Mouse (Mus musculus): Measurements from ENCODE around the gene Amh. TPM values are rescaled to one million over a fixed set of nuclear protein-coding genes. Genes with fewer than 3 reads are reported as not detected.

Amh gene
- polyA plus RNA-seq (2015; fragmentation: Nextera tagmentation; extraction: Ambion mirVana), result 0.08 TPM in 2 replicates

DNA sequence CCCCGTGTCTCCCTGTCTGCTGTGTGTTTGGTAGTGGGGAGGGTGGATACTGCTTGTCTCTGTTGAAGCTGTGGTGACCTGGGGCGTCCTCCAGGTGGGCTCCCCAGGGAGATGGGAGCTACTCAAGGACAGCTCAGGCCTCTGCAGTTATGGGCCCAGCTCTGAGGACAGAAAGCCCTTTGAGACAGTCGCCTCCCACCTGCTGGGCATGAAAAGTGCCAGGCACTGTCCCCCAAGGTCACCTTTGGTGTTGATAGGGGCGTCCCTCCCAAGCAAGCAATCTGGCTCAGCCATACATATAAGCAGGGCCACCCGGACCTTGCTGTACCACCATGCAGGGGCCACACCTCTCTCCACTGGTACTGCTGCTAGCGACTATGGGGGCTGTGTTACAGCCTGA lies at the start of gene Amh:
Gene Amh, plus strand, starts transcription at position 328 of the 400 bp plus-strand sequence.
- no peak for DNase-seq (ENCODE audit: low spot score)

DNA sequence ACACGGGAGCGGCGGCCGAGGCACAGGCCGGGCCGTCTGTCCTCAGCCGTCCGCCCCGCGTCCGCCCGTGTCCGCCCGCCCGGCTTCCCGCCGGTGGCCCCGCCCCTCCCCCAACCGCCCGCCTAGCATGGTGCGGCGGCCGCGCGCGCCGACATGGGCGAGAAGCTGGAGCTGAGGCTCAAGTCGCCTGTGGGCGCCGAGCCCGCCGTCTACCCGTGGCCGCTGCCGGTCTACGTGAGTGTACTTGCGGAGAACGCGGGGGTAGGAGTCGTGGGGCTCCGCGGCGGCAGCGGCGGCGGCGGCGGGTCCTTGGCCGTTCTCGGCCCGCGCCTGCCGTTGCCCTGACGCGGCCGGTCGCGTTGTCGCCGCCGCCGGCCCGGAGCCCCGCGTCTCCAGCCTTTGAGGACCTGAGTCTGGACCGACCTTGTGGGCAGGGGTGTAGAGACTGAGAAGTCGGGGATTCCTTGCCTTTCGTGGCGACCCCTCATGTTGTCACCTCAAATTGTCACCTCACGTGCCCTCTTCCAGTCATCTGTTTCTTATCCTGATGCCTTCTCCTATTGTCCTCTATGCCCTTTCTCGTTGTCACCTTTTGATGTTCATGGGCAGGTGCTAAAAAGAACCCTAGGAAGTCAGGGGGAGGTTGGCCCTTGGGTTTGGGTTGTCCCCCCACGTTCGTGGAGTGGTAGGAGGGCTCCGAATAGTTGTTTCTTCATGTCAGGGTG lies 49.6 kb upstream of the Amh start:
- no peak for DNase-seq (ENCODE audit: low spot score)

DNA sequence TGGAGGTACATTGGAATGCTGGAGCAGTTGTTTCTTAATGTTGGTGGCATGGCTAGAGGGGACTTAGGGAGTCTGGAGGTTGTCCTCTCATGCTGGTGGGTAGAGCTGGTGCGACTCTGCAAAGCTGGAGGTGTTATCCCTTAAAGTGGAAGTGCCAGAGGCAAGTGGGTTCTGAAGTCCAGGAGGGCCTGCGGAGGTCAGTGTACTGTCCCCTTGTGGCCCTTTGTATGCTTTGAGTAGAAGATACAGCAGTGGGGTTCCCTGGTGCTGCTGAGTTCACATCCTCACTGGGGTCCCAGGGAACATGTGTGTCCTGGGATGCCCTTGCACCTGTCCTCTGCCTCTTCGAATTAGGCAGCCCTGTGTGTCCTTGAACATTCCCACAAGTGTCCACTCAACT lies 48.9 kb upstream of the Amh start:
- no peak for DNase-seq (ENCODE audit: low spot score)

DNA sequence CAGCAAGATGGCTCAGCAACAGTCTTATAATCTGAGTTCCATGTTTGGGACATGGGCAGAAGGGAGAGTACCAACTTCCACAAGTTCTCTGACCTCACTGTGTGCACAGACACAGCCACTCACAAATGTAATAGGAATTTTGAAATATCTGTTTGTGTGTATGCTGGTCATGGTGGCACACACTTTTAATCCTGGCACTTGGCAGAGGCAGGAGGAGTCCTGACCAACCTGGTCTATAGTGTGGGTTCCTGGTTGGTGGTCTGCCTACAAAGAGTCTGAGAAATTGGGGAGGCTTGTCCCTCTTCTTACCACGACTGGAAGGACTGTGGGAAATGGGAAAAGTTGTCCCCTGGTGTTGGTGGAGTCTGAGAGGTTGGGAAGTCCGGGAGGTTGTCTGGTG lies 48.5 kb upstream of the Amh start:
- no peak for DNase-seq (ENCODE audit: low spot score)

DNA sequence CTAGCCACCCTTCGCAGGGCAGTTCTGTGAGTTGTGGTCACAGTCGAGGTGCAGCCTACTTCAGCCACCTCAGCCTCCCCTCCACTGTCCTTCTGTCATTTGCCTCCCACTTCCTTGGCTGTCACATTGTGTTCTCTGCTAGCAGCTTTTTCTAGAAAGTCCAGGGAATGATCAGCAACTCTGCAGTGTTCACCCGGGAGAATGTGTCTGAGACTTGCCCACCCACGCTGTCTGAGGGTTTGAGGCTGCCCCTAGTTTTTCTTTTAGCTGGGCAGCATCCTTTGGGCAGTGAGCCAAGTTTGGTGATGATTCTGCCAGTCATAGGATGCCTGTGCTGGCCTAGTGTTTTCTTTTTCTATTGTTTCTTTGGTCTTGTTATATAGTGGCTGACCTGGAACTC lies 48.1 kb upstream of the Amh start:
- DNase-seq (ENCODE audit: low spot score), result no peak

DNA sequence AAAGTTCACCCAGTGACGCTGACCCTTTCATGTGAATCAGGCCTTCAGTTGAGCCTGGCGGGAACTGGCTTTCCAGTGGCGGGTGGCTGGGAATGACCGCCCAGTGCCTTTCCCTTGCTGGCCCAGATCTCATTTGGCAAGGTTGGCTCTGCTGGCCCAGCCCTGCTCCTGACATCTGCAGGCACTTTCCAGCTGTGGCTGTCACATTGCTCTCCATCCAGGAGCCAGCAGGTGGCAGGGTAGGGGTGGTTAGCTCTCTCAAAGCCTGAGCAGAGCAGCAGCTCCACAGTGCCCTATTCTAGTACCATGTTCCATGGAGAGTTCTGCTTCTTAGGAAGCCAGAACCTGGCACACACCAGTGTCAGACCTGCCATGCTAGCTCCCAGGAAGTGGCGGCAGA lies 47.3 kb upstream of the Amh start:
- DNase-seq (ENCODE audit: low spot score), result peak; percentile 77

DNA sequence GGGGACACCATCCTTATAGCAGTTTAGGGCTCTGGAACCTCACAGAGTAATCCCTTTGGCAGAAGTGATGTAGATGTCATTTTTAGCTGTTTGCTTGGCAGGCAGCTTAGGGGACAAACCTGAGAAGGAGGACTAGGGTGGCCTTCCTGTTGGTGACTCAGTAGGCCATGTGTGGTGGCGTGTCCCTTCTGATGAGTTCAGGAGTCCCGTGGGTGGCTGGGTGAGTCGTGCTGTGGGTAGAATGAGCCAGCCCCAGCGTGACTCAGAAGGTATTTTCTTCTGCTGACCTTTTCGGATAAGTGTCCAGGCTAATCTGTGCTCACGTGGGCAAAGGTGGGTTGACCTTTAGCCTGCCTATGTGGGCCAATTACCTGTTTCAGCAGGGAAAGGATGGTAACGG lies 46.4 kb upstream of the Amh start:
- DNase-seq (ENCODE audit: low spot score), result no peak

DNA sequence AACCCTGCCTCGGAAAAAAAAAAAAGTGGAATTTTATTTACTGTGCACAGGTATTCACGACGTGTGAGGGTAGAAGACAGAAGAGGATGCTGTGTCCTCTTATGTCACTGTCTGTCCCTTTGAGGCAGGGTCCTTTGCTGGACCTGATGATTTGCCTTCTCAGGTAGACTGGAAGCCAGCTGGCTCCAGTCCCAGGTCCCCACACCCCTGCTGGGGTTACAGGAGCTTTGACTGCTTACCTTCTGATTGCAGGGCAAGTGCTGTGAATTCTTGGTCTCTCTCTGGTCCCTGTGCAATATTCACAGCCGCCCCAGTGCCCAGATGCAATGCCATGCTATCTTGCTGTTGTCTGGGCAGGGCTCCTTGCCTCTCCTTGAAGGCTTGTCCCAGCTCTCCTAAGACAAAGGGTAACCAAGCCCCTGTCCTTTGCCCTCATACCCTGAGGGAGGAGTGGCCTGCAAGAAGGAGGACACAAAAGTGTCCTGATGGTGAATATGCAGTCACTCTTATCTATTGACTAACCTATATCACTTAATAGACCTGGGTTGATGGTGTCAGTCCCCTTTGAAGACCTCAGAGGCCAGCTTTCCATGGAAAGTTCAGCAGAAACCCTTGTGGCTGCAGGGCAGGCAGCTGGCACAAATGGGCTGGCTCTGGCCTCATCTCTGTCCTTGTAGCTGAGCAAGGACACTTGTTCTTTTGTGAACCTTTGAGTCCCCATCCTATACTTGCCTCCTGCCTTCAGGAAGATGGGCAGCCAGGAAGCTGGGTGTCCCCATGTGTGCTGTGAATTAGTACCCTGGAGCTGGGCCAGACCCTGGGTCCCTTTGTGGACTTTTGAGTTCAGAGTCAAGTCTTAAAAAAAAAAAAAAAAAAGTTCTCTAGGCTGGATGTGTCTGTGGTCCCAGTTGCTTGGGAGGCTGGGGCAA lies 44.2 kb upstream of the Amh start:
- DNase-seq (ENCODE audit: low spot score), result no peak

DNA sequence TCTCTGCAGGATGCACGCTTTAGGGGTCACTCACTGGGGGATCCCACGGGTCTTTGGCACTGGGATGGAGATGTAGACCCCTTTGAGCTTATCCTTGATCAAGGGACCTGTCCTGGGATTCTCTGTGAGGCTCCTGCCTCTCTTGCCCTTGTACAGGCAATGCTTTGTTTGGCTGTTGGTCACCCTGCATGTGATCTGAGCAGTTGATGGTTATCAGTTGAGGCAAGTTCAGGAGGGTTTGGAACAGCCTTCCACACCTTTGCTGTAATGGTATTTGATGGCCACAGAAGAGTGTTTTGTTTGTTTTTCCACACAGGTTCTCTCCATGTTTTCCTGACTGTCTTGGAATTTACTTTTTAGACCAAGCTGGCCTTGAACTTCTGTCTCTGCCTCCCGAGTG lies 43.2 kb upstream of the Amh start:
- DNase-seq (ENCODE audit: low spot score), result no peak

DNA sequence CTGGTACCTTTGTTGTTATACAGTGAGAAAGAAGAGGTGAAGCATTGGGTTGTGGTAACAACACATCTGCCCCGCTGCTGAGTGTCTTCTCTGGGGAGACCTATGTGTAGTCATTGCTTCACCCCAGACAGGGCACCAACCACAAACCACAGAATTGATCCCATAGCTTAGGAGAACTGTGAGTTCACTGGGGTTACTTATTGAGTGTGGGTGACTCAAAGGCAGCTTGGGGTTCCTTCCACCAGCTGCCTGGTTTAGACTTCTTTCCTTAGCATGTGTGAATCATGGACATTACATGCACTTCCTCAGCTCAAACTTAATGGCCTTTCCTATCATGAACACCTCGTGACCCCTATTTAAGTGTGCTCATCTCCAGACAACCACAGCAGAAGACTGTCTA lies 41.5 kb upstream of the Amh start:
- DNase-seq (ENCODE audit: low spot score), result peak; percentile 44

DNA sequence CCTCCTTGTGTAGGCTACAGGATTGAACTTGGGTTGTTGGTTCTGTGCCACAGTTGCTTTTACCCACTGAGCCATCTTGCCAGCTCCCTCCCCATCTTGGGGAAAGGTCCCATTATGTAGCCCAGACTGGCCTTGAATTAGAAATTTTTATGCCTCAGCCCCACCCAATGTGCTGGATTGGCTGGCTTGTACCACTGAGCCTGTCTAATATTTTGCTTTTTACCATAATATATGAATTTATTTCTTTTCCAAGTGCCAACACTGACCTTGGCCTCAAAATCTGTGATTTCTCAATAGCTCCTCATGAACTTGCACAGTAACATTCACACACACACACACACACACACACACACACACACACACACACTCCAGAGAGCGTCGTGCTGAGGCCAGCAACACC lies 39.3 kb upstream of the Amh start:
- DNase-seq (ENCODE audit: low spot score), result no peak

DNA sequence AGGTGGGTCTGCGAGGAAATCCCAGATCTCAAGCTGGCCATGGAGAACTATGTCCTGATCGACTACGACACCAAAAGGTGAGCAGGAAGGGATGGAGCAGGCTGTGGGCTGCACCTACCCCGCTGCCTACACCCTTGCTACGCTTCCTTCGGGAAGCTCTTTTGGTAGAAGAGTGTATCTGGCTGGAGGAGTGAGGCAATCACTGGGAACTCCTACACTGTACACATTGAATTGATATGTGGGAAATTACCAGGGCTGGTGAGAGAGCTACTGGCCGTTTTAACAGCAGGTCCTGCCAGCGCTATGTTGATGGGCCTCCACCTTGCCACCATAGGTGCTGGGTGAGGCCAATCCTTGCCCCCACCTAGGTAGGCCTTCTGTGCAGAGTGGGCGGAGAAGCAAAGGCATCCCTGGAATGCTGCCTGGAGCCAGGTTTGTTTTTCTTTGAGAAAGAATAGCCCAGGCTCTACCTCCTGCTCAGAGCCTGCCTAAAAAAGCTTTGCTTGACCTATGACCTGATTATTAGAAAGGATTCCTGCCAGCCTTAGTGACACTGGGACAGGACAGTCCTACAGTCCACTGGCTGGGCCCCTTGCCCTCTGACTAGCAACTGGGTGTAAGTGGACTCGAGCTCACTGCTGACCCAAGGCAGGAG lies 38.8 kb upstream of the Amh start:
- DNase-seq (ENCODE audit: low spot score), result no peak

DNA sequence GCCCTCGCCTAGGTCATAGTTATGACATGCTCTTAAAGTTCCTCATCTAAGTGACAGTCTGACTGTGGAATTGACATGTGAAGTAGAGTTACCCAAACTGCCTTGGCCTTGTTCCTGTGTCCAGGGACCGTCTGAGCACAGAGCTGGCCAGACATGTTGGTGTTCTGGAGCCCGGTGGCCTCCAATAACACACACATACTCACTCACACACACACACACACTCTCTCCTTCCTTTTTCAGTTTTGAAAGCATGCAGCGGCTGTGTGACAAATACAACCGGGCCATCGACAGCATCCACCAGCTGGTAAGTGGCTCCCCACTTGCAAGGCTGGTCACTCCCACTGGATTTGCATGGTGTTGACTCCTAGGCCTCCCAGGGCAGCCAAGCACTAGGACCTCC lies 36.7 kb upstream of the Amh start:
- no peak for DNase-seq (ENCODE audit: low spot score)

DNA sequence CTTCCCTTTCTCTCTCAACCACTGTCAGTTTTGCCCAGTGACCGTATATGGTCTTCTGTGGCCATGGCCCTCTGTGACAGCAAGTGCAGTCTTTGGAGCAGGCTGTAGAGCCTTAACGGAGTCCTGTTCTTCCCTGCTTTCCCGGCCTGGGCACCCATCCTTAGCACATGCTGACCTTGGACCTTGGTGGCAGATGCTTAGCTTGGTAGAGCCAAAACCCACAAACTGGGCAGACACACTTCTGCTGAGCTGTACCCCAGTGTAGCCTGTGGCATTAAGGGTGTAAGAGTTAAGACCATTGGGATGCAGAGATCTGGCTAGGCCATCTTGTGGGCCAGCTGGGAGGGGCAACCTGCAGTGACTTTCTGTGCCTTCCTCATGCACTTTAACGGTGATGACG lies 31.2 kb upstream of the Amh start:
- no peak for DNase-seq (ENCODE audit: low spot score)

DNA sequence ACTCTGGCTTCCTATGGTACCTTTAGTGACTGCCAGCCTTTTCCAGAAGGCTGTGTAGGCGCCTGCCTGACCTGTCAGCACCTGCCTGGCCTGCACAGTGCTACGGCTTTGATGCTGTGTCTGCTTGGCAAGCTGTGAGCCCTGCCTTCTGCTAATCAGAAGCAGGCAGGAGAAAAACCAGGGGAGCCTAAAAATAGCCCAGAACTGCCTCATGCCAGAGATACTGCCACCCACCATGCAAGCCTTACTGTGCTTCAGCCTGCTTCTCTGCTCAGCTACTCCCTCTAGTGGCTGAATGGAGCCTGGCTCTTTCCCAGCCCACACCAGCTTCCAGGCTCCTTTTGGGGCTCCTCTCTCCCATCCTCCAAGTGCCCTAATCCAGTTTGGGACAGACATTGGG lies 30.5 kb upstream of the Amh start:
- peak; percentile 63 for DNase-seq (ENCODE audit: low spot score)

DNA sequence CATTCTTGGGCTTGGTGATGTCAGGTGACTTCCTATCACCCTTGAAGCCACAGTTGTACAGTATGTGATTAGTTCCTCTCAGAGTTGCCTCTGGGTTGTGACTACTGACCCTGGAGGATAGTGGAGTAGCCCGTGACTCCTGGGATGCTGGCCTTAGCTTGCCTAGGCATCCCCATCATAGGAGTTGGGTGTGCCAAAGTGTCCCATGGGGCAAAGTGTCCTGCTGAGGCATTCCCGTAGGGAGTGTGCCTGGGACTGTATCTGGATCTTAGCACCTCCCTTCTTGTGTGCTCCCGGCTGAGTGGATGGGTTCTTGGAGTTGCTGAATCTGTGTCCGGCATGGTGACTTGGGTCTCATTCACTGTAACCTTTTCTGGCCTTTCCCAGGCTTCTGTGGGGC lies 30.1 kb upstream of the Amh start:
- DNase-seq (ENCODE audit: low spot score), result no peak

DNA sequence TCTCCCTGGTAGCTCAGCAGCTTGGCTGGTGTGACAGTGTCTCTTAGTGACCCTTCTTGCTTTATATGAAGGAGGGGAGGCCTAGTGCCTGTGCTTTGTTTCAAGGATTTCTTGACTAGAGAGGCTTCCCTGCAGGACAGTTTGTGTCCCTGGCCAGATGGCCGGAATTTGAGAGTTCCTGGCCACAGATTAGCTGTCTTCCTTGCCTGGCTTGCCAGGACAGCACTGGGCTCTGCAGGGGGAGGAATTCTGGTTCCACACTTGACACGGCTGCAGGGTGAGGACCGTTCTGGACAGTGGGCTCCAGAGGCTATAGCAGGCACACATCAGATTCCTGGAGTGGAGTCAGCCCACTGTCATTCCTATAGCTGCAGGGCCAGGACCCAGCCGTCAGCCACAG lies 29.3 kb upstream of the Amh start:
- no peak for DNase-seq (ENCODE audit: low spot score)

DNA sequence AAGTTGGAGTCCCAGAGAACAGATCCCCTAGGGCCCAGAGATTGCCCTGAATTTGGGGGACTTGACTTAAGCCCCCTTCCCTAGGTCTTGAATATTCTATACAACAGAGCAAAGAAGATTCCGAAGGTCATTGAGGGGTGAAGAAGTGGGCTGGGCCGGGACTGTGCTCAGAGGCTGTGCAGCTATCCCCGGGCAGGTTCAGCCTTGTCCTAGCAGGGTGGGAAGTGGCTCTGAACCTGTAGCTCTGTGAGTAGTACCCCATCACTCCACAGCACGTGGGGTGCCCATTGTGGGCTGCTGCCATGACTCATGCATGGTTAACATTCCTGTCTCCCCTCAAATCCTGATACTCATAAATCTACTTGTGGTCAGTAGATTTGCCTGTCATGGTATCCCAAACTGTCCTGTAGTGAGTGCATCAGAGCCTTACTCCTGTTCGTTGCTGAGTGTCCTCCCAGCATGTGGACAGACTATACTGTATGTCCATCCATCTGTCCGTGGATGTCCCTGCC lies 28.6 kb upstream of the Amh start:
- no peak for DNase-seq (ENCODE audit: low spot score)

DNA sequence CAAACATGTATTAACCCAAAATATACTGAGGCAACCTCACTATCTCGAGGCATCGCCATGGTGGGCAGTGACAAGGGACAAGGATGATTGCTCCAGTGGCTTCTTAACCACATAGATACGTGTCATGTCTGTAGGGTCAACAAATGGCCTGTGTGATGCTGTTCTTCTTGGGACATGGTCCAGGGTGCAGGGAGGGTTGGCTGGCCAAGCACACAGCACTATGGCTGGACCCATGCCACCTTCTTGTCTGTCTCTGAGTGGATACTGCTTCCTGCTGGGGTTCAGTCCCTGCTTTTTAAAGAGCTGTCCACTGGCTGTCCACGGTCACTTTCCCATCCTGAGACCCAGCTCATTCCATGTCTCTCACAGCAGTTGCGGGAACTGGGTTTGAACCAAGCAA lies 27.9 kb upstream of the Amh start:
- no peak for DNase-seq (ENCODE audit: low spot score)

DNA sequence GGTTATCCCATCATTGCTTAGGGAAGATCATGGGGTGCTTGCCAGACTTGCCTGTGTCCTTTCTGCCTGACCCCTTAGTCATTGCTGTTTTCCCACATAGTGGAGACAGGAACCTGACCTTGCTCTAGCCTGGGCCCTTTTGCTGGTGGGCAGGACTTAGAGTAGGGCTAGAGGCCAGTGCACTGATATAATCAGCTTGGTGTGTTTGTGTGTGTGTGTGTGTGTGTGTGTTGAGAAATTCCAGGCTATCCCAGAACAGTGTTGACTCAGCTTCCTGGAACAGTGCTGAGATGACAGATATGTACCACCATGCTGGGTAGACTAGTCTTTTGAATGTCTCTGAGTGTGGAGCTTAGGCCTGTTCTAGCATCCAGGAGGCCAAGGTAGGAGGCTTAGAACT lies 25.5 kb upstream of the Amh start:
- no peak for DNase-seq (ENCODE audit: low spot score)

DNA sequence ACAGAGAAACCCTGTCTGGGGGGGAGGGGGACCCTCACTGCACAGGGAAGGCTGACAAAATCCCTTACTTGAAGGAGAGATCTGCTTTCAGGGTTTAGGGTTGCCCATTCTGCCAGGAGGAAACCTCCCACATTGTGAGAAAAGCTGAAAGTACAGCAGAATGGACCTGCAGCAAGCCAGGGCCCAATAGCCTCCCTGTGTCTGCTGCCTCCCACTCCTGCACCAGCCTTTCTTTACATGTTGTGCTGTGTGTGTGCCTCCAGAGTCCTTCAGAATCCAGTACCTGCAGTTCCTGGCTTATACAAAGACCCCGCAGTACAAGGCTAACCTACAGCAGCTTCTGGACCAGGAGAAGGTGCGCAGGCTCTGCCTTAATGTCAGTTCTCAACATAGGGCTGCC lies 20.7 kb upstream of the Amh start:
- no peak for DNase-seq (ENCODE audit: low spot score)

DNA sequence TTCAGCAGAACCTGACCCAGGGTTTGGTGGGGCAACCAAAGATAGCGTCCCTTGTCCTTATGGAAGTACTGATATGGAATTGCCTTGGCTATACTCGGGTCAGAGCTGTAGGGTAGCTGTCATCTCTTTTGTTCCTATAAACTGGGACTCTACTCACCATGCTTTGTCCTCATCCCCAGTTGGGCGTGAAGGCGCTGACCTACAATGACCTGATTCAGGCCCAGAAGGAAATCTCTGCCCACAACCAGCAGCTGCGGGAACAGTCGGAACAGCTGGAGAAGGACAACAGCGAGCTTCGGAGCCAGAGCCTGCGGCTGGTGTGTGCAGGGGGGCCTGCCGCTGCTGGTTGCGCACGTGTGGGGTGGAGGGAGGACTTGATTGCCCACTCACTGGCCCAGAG lies 20.2 kb upstream of the Amh start:
- DNase-seq (ENCODE audit: low spot score), result no peak

All from thymus, postnatal 0 days (tissue).